Mouse (Mus musculus) inflammation-experienced regulatory T-cells, adult 6 months (primary cell): ENCODE results near the gene Rnf181. TPM values are rescaled to one million over a fixed set of nuclear protein-coding genes. Genes with fewer than 3 reads are reported as not detected.

ENCODE experiments used
- ATAC-seq: one replicate; pipeline ENCODE4 v1.8.0; 2017
- polyA plus RNA-seq, 3 experiments: library from polyadenylated mRNA; unstranded; fragments of 100-300 nt; shearing (Covaris generic); gene quantifications; one replicate each; pipeline ENCODE4 v1.2.1; 2017

The Rnf181 gene
- polyA plus RNA-seq, 3 experiments from 2014 or later, result 107 to 150 (median 144) TPM

DNA sequence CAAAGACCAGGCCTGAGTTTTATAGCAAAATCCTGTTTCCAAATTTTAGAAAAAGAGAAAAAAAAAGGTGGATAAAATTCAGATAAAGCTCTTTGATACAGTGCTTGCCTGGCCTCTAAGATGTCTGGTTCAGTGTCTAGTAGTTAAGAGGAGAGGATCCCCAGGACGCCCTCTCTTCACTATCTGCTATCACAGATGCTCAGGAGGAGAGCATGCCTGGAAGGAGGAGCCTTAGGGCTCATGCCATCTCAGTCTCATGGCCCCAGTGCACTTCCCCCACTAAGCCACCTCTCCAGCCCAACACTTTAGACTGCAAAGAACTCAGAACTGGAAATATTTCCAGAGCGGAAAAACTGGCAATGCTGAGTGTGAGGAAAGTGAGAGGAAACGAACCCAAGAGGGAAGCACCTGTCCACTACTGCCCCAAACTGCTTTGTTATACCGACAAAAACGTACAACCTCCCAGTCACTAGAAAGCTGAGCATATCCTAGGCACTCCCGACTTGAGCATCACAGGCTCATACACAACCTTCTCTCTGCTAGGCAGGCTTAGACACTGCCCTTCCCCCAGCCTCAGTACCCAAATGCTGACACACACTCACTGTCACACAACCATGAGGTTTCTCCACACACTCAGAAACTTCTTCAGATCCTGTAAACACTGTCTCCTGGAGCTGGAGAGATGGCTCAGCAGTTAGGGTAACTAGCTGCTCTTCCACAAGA, 42.8 kb downstream of the Rnf181 start:
- ATAC-seq, result no peak

DNA sequence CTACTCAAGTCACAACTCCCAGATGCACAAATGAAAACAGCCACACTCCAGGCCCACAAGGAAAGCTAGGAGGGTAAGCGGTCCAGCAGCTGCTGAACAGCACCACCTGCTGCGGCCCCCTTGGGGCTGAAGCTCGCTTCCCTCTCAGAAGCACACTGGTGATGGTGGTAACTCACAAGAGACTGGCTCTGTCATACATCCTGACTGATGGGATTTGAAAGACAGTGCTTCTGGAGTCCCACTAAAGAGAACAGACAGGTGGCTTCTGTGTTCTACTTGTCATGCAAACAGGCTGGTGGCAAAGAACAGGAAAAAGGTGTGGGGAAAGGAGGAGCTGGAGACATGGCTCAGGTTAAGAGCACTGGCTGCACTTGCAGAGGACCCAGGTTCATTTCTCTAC, 43.8 kb downstream of the Rnf181 start:
- ATAC-seq, result no peak

DNA sequence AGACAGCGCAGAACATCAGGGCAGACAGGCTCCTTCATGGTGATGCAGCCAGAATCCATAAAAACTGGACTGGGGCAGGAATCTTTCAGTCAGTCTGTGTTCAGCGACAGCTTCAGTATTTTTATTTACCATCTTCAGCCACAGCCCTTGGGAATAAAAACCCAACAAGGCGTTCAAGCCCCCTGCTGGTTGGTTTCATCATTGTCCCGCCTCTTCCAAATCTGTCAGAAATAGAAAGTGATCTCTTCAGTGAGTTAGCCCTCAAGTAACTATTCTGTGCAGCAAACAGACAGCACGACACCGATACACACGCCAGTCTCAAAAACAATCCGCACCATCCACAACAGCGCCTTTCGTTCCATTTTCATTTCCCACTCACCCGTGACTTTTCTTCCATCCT, 47.7 kb downstream of the Rnf181 start:
- no peak for ATAC-seq

DNA sequence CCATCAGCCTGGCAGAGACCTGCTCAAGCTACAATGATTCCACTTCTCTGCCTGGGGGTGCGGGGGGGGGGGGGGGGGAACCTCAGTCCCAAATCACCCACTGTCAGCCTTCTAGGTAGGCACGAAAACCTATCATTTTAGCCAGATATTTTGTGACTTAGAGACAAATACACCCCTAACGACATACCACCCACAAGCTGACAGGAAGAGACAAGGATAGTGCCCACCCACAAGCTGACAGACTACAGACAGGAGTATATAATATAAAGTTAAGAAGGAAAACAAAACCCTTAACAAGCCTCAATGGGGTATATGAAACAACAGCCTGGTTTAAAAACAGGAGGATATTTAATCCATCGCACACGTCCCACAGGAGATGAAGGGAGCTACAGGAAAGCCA, 48.3 kb downstream of the Rnf181 start:
- ATAC-seq, result no peak

DNA sequence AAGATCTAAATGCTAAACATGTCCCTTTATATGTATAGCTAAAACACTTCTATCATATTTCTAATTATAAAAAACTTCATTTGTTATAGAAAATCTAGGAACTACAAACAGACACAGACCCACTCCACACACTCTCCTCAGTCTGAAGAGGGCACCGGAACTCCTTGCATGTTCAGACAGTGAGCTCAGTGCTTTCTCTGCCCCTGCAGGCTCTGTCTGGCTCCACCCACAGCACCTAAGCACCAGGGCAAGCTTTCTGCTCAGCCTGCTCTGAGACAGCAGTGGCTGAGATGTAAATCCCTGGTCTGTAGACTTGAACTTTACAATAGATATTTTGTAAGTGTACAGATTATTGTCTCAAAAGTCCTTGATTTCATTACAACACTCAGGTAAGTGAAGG, 50.7 kb downstream of the Rnf181 start:
- no peak for ATAC-seq

DNA sequence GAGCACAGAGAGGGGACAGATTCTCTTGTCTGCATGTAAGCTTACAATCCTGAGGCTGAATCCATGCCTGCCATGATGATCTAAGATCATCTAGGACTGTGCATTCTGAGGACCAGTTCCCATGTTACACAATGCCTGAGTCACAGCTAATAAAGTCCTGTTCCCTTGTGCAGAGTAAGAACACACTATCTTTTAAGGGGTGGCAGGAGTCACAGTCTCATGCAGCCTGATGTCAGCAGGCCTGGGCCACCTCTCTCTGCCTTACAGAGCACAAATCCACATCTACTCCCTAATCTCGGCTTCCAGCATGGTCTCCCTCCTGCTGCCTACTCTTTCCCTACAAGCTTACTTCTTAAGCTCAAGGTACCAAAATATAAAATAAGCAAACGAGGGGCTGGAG, 51.4 kb downstream of the Rnf181 start:
- no peak for ATAC-seq

DNA sequence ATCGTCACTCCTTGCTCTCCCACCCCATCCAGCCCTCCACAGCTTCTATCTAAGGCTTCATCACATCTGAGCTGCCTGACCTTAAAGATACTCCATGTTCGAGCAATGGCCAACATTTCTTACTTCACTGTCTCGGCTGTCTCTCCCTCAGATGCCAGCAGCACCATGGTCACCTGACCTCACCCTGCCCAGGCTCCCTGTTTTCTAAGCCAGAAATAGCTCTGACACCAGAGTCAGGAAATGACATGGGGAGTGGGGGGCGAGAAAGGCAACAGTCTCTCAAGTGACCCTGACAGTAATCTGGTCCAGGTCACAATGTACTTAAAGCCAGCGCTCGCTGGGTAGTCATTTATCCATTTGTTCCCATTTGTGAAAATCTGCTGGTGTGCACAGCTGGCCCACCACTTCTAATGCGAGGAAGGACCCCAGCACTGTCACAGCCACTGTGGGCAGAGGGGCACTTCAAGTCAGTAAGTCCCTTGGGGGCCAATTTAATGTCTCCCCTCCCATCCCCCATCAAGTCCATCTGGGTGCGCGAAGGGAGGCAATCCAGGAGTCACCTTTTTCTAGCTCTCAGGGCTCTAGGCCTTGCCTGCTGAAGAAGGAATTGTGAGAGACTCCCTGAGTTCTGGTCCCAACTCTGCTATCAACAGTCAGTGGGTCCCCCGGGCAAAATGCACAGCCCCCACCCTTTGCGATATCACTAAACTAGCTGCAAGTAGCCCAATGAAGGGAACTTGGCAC, 53.5 kb downstream of the Rnf181 start:
- ATAC-seq, result no peak

DNA sequence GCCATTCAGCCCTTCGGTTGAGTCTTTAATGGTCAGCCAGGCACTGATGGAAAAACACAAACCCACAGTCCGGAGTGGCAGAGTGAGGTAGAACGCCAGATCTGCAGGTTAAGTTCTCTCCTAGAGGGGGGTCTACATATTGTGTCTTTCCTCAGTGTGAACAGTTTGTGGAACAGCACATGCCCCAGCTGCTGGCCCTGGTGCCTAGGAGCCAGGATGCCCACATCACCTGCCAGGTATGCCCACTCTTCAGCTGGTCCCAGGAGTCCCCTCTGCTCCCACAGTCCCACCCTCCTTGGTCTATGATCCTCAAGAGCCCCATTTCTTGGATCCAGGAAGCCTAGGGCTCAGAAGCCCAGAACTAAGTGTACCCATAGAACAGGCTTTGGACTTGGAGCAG, 54.6 kb downstream of the Rnf181 start:
- no peak for ATAC-seq

Other genes with a start within 250 kb of the Rnf181 start
- gene Atoh8, start 131.4 kb downstream of the Rnf181 start, polyA plus RNA-seq, result not detected
- gene Sftpb, start 62.3 kb downstream of the Rnf181 start, polyA plus RNA-seq, result not detected
- gene Usp39, start 21.8 kb downstream of the Rnf181 start, polyA plus RNA-seq, result 10 to 100 TPM; 16.5 to 26.1 (median 20.8) TPM
- gene 0610030E20Rik, start 19.6 kb downstream of the Rnf181 start, polyA plus RNA-seq, result 10 to 100 TPM; 18.2 to 25.5 (median 19.7) TPM
- gene Tmem150a, start 11.5 kb downstream of the Rnf181 start, polyA plus RNA-seq, result 1 to 10 TPM in 1 of 3 experiments, under 1 TPM in 2; 0.57 to 1.1 (median 0.67) TPM
- 10 to 100 TPM; 67.7 to 70.9 (median 69.7) TPM for gene Vamp5, start 13.5 kb upstream of the Rnf181 start, polyA plus RNA-seq
- gene Vamp8, start 23.7 kb upstream of the Rnf181 start, polyA plus RNA-seq, result 100 to 1,000 TPM; 338 to 440 (median 338) TPM
- 1 to 10 TPM; 5.6 to 6.5 (median 5.9) TPM for gene Ggcx, start 47.4 kb upstream of the Rnf181 start, polyA plus RNA-seq
- gene Mat2a, start 72.6 kb upstream of the Rnf181 start, polyA plus RNA-seq, result 100 to 1,000 TPM; 217 to 228 (median 219) TPM
- gene Sh2d6, start 154.8 kb upstream of the Rnf181 start, polyA plus RNA-seq, result not detected
- gene Capg, start 177.4 kb upstream of the Rnf181 start, polyA plus RNA-seq, result 100 to 1,000 TPM; 499 to 613 (median 536) TPM
- 10 to 100 TPM; 13.7 to 24.3 (median 20.6) TPM for gene Elmod3, start 231.5 kb upstream of the Rnf181 start, polyA plus RNA-seq
- gene Retsat, start 231.5 kb upstream of the Rnf181 start, polyA plus RNA-seq, result 1 to 10 TPM; 3.9 to 5.5 (median 4.1) TPM